Mouse (Mus musculus): ENCODE measurements around the gene Dtl. TPM values are rescaled to one million over a fixed set of nuclear protein-coding genes. Genes with fewer than 3 reads are reported as not detected.

Dtl gene
- polyA plus RNA-seq, 1 experiment from 2014 or later = 19.2 TPM

Other genes starting within 250 kb of the Dtl start
- gene Tmem206, start 249.6 kb downstream of the Dtl start, polyA plus RNA-seq (2014; fragmentation: Nextera tagmentation; extraction: Ambion mirVana) = 57.0 and 62.5 TPM in 2 replicates
- gene Ppp2r5a, start 172.3 kb downstream of the Dtl start, polyA plus RNA-seq (2014; fragmentation: Nextera tagmentation; extraction: Ambion mirVana) = 10.5 and 11.8 TPM in 2 replicates
- 31.1 and 38.0 TPM in 2 replicates for gene Ints7, start 92 bp upstream of the Dtl start, polyA plus RNA-seq (2014; fragmentation: Nextera tagmentation; extraction: Ambion mirVana)
- 24.6 and 34.3 TPM in 2 replicates for gene Lpgat1, start 142.3 kb upstream of the Dtl start, polyA plus RNA-seq (2014; fragmentation: Nextera tagmentation; extraction: Ambion mirVana)
- gene Nek2, start 245.9 kb upstream of the Dtl start, polyA plus RNA-seq (2014; fragmentation: Nextera tagmentation; extraction: Ambion mirVana) = 19.7 and 22.7 TPM in 2 replicates